Mouse (Mus musculus) intestine, embryonic 16.5 days (tissue): Measurements from ENCODE around the gene H2-M3. TPM values are rescaled to one million over a fixed set of nuclear protein-coding genes. Genes with fewer than 3 reads are reported as not detected.

Source experiments
- polyA plus RNA-seq: library from polyadenylated mRNA; unstranded; fragments of >200 nt; fragmentation: Nextera tagmentation; extraction: Ambion mirVana; gene quantifications from 2 replicates; pipeline ENCODE4 v1.2.1, GENCODE M21; 2015

The H2-M3 gene
- polyA plus RNA-seq, 1 experiment from 2014 or later = 5.2 TPM

Other genes starting within 250 kb of the H2-M3 start
- gene Mog, start 246.8 kb upstream of the H2-M3 start, polyA plus RNA-seq = not detected in 2 replicates
- 5.4 and 6.2 TPM in 2 replicates for gene Gabbr1, start 224.3 kb upstream of the H2-M3 start, polyA plus RNA-seq
- not detected in 2 replicates for gene Olfr90, start 181.7 kb upstream of the H2-M3 start, polyA plus RNA-seq
- not detected in 2 replicates for gene Olfr91, start 171.9 kb upstream of the H2-M3 start, polyA plus RNA-seq
- gene Olfr92, start 150.1 kb upstream of the H2-M3 start, polyA plus RNA-seq = not detected in 2 replicates
- not detected in 2 replicates for gene Olfr93, start 108.7 kb upstream of the H2-M3 start, polyA plus RNA-seq
- not detected in 2 replicates for gene Ubd, start 76.3 kb upstream of the H2-M3 start, polyA plus RNA-seq
- gene Olfr94, start 69.2 kb upstream of the H2-M3 start, polyA plus RNA-seq = not detected in 2 replicates
- gene Olfr95, start 57.1 kb upstream of the H2-M3 start, polyA plus RNA-seq = not detected in 2 replicates
- gene Olfr96, start 50.1 kb upstream of the H2-M3 start, polyA plus RNA-seq = not detected in 2 replicates
- not detected in 2 replicates for gene Olfr97, start 32.9 kb upstream of the H2-M3 start, polyA plus RNA-seq
- not detected in 2 replicates for gene Olfr98, start 6.5 kb upstream of the H2-M3 start, polyA plus RNA-seq
- gene Olfr99, start 13.2 kb downstream of the H2-M3 start, polyA plus RNA-seq = 0.10 TPM in 1 of 2 replicates, not detected in the other
- gene Olfr101, start 34.1 kb downstream of the H2-M3 start, polyA plus RNA-seq = not detected in 2 replicates
- not detected in 2 replicates for gene Olfr102, start 46.8 kb downstream of the H2-M3 start, polyA plus RNA-seq
- not detected in 2 replicates for gene Olfr103, start 69.5 kb downstream of the H2-M3 start, polyA plus RNA-seq
- gene Olfr104-ps, start 89.4 kb downstream of the H2-M3 start, polyA plus RNA-seq = not detected in 2 replicates
- gene Olfr105-ps, start 108.8 kb downstream of the H2-M3 start, polyA plus RNA-seq = not detected in 2 replicates
- not detected in 2 replicates for gene Olfr106-ps, start 120.2 kb downstream of the H2-M3 start, polyA plus RNA-seq
- gene Olfr107, start 129.0 kb downstream of the H2-M3 start, polyA plus RNA-seq = not detected in 2 replicates
- not detected in 2 replicates for gene Olfr108, start 175.3 kb downstream of the H2-M3 start, polyA plus RNA-seq
- not detected in 2 replicates for gene Olfr109, start 188.7 kb downstream of the H2-M3 start, polyA plus RNA-seq
- gene H2-M2, start 213.3 kb downstream of the H2-M3 start, polyA plus RNA-seq = 0.10 TPM in 1 of 2 replicates, not detected in the other
- not detected in 2 replicates for gene Olfr110, start 222.2 kb downstream of the H2-M3 start, polyA plus RNA-seq
- not detected in 2 replicates for gene Olfr111, start 237.8 kb downstream of the H2-M3 start, polyA plus RNA-seq